Mouse (Mus musculus) heart, embryonic 15.5 days (tissue): Measurements from ENCODE around the gene Plekhm3. TPM values are rescaled to one million over a fixed set of nuclear protein-coding genes. Genes with fewer than 3 reads are reported as not detected.

Experiments
- ATAC-seq: fragments of 200-750 bp; cut with Nextera tagmentation; replicated peaks from 2 replicates; pipeline ENCODE4 v1.8.0; 2017; ENCODE audit warnings: low read depth, moderate TSS enrichment; ENCODE audit not compliant: insufficient number of reproducible peaks, insufficient read depth, low FRiP score
- H3K27ac ChIP-seq: fragments of 300-500 bp; sonication (generic); 2 replicates; pipeline ENCODE4 v1.5.1; 2015; ENCODE audit warnings: mild to moderate bottlenecking, inconsistent platforms
- H3K27me3 ChIP-seq: fragments of 300-500 bp; sonication (generic); 2 replicates; pipeline ENCODE4 v1.6.1; 2015; ENCODE audit warnings: inconsistent platforms
- H3K36me3 ChIP-seq: fragments of 300-500 bp; sonication (generic); 2 replicates; pipeline ENCODE4 v1.6.1; 2015; ENCODE audit warnings: mild to moderate bottlenecking, inconsistent platforms
- H3K4me1 ChIP-seq: fragments of 300-500 bp; sonication (generic); replicated peaks from 2 replicates; pipeline ENCODE4 v1.6.1; 2015; ENCODE audit warnings: inconsistent platforms
- H3K4me2 ChIP-seq: fragments of 300-500 bp; sonication (generic); 2 replicates; pipeline ENCODE4 v1.6.1; 2015; ENCODE audit warnings: inconsistent platforms, mild to moderate bottlenecking, moderate library complexity
- H3K4me3 ChIP-seq: fragments of 300-500 bp; sonication (generic); 2 replicates; pipeline ENCODE4 v1.5.1; 2015; ENCODE audit warnings: mild to moderate bottlenecking, inconsistent platforms
- H3K9ac ChIP-seq: fragments of 300-500 bp; sonication (generic); 2 replicates; pipeline ENCODE4 v1.6.1; 2015; ENCODE audit warnings: mild to moderate bottlenecking, inconsistent platforms
- H3K9me3 ChIP-seq: fragments of 300-500 bp; sonication (generic); replicated peaks from 2 replicates; pipeline ENCODE4 v1.6.1; 2016; ENCODE audit warnings: inconsistent platforms
- WGBS: fragments of 180-500 bp; shearing (Covaris S2); methylation state at CpG from one replicate; pipeline ENCODE4 v1.1.7; 2015; ENCODE audit warnings: mixed read lengths; 5-methylcytosine and 5-hydroxymethylcytosine counted together
- polyA plus RNA-seq: library from polyadenylated mRNA; unstranded; fragments of >200 nt; fragmentation: Nextera tagmentation; extraction: Ambion mirVana; gene quantifications from 2 replicates; pipeline ENCODE4 v1.2.1, GENCODE M21; 2015

Plekhm3 gene
- polyA plus RNA-seq, 1 experiment from 2014 or later, result 5.8 TPM

- no peak overlapping the region for H3K4me2 ChIP-seq
- ATAC-seq, result no peak
- H3K4me1 ChIP-seq, result no peaks in the 10 kb centered on the region
- no peak overlapping the region for H3K9ac ChIP-seq
- no peak overlapping the region for H3K4me3 ChIP-seq
- H3K27me3 ChIP-seq, result no peaks in the 10 kb centered on the region
- H3K27ac ChIP-seq, result no peak overlapping the region
- 83% methylated on average over 3 of the region's 3 CpGs for WGBS
- no peaks in the 10 kb centered on the region for H3K9me3 ChIP-seq
- no peaks in the 10 kb centered on the region for H3K36me3 ChIP-seq
Measured at GRCm38 (mm10) chr1:64899763-64900162, 56.9 kb downstream of the Plekhm3 start.

GRCm38 (mm10) chr1:64897485-64897884 lies 59.1 kb downstream of the Plekhm3 start:
- Histone ChIP-seq H3K4me2 (no peak overlapping the region), H3K9ac (no peak overlapping the region), H3K4me3 (no peak overlapping the region), H3K4me1 (no peaks in the 10 kb centered on the region), H3K27me3 (no peaks in the 10 kb centered on the region), H3K36me3 (no peaks in the 10 kb centered on the region), H3K9me3 (no peaks in the 10 kb centered on the region), H3K27ac (no peak overlapping the region)
- no peak for ATAC-seq
- WGBS, result 95% methylated on average over 2 of the region's 2 CpGs

- ATAC-seq, result no peak
- H3K27ac ChIP-seq, result no peak overlapping the region
- H3K4me1 ChIP-seq, result no peaks in the 10 kb centered on the region
- no peaks in the 10 kb centered on the region for H3K27me3 ChIP-seq
- no peak overlapping the region for H3K4me2 ChIP-seq
- H3K36me3 ChIP-seq, result no peaks in the 10 kb centered on the region
- 80% methylated on average over 7 of the region's 7 CpGs for WGBS
- H3K4me3 ChIP-seq, result no peak overlapping the region
- H3K9me3 ChIP-seq, result no peaks in the 10 kb centered on the region
- H3K9ac ChIP-seq, result no peak overlapping the region
Measured at GRCm38 (mm10) chr1:64893806-64894205, 62.8 kb downstream of the Plekhm3 start.

- Histone ChIP-seq H3K9me3 (no peaks in the 10 kb centered on the region), H3K4me1 (no peaks in the 10 kb centered on the region), H3K36me3 (no peaks in the 10 kb centered on the region), H3K4me3 (no peak overlapping the region), H3K27me3 (no peaks in the 10 kb centered on the region), H3K4me2 (no peak overlapping the region), H3K27ac (no peak overlapping the region), H3K9ac (no peak overlapping the region)
- no peak for ATAC-seq
- WGBS, result 78% methylated on average over 4 of the region's 4 CpGs
Measured at GRCm38 (mm10) chr1:64891332-64891731, 65.3 kb downstream of the Plekhm3 start.

GRCm38 (mm10) chr1:64887502-64888203 lies 69.0 kb downstream of the Plekhm3 start:
- peaks cover 8% of the 10 kb centered on the region for H3K4me1 ChIP-seq
- H3K4me3 ChIP-seq, result no peak overlapping the region
- 0 out of 2 replicates have a peak, but pooled peaks cover 3% of the 10 kb centered on the region for H3K36me3 ChIP-seq
- no peaks in the 10 kb centered on the region for H3K27me3 ChIP-seq
- H3K27ac ChIP-seq, result no peak overlapping the region
- 87% methylated on average over 2 of the region's 2 CpGs for WGBS
- ATAC-seq, result no peak
- no peak overlapping the region for H3K4me2 ChIP-seq
- H3K9ac ChIP-seq, result no peak overlapping the region
- no peaks in the 10 kb centered on the region for H3K9me3 ChIP-seq

GRCm38 (mm10) chr1:64886718-64887117 lies 69.9 kb downstream of the Plekhm3 start:
- Histone ChIP-seq H3K36me3 (0 out of 2 replicates have a peak, but pooled peaks cover 5% of the 10 kb centered on the region), H3K27me3 (no peaks in the 10 kb centered on the region), H3K9me3 (no peaks in the 10 kb centered on the region), H3K9ac (no peak overlapping the region), H3K4me2 (no peak overlapping the region), H3K4me1 (peaks cover 8% of the 10 kb centered on the region), H3K27ac (no peak overlapping the region), H3K4me3 (no peak overlapping the region)
- WGBS, result 88% methylated on average over 6 of the region's 6 CpGs
- no peak for ATAC-seq

GRCm38 (mm10) chr1:64885328-64885727 lies 71.3 kb downstream of the Plekhm3 start:
- H3K9ac ChIP-seq, result no peak overlapping the region
- H3K36me3 ChIP-seq, result 0 out of 2 replicates have a peak, but pooled peaks cover 5% of the 10 kb centered on the region
- no peak overlapping the region for H3K4me3 ChIP-seq
- no peak for ATAC-seq
- no peaks in the 10 kb centered on the region for H3K9me3 ChIP-seq
- H3K27me3 ChIP-seq, result no peaks in the 10 kb centered on the region
- H3K4me1 ChIP-seq, result peaks cover 8% of the 10 kb centered on the region
- no peak overlapping the region for H3K4me2 ChIP-seq
- no peak overlapping the region for H3K27ac ChIP-seq
- 69% methylated on average over 3 of the region's 3 CpGs for WGBS

- Histone ChIP-seq H3K4me2 (no peak overlapping the region), H3K4me3 (no peak overlapping the region), H3K27me3 (no peaks in the 10 kb centered on the region), H3K36me3 (0 out of 2 replicates have a peak, but pooled peaks cover 5% of the 10 kb centered on the region), H3K9ac (no peak overlapping the region), H3K9me3 (no peaks in the 10 kb centered on the region), H3K27ac (no peak overlapping the region), H3K4me1 (peaks cover 8% of the 10 kb centered on the region)
- ATAC-seq, result no peak
- 25% methylated on average over 6 of the region's 6 CpGs for WGBS
Measured at GRCm38 (mm10) chr1:64884007-64884406, 72.6 kb downstream of the Plekhm3 start.

- Histone ChIP-seq H3K9ac (no peak overlapping the region), H3K4me1 (peaks cover 15% of the 10 kb centered on the region), H3K27me3 (no peaks in the 10 kb centered on the region), H3K27ac (no peak overlapping the region), H3K9me3 (no peaks in the 10 kb centered on the region), H3K36me3 (0 out of 2 replicates have a peak, but pooled peaks cover 5% of the 10 kb centered on the region), H3K4me2 (no peak overlapping the region), H3K4me3 (no peak overlapping the region)
- no peak for ATAC-seq
- 79% methylated on average over 3 of the region's 3 CpGs for WGBS
Measured at GRCm38 (mm10) chr1:64880613-64881012, 76.0 kb downstream of the Plekhm3 start.

- Histone ChIP-seq H3K4me2 (no peak overlapping the region), H3K4me1 (peaks cover 7% of the 10 kb centered on the region), H3K27ac (no peak overlapping the region), H3K36me3 (0 out of 2 replicates have a peak, but pooled peaks cover 5% of the 10 kb centered on the region), H3K27me3 (no peaks in the 10 kb centered on the region), H3K4me3 (no peak overlapping the region), H3K9me3 (no peaks in the 10 kb centered on the region), H3K9ac (no peak overlapping the region)
- WGBS, result 45% methylated on average over 12 of the region's 12 CpGs
- ATAC-seq, result no peak
Measured at GRCm38 (mm10) chr1:64878795-64879240, 77.8 kb downstream of the Plekhm3 start.

- peak overlapping the region; percentile 52 for H3K27ac ChIP-seq
- 54% methylated on average over 3 of the region's 3 CpGs for WGBS
- peak; percentile 58; the same call in 1 of the 2 replicates for ATAC-seq
Measured at GRCm38 (mm10) chr1:64876276-64876675, 80.3 kb downstream of the Plekhm3 start.

GRCm38 (mm10) chr1:64875712-64876111 lies 80.9 kb downstream of the Plekhm3 start:
- Histone ChIP-seq H3K36me3 (no peaks in the 10 kb centered on the region), H3K9ac (no peak overlapping the region), H3K9me3 (no peaks in the 10 kb centered on the region), H3K4me1 (peaks cover 7% of the 10 kb centered on the region), H3K4me3 (no peak overlapping the region), H3K27me3 (no peaks in the 10 kb centered on the region), H3K4me2 (no peak overlapping the region), H3K27ac (peak overlapping the region; percentile 52)
- no peak for ATAC-seq
- 60% methylated on average over 5 of the region's 5 CpGs for WGBS

More at GRCm38 (mm10) chr1:64876276-64876675, 80.3 kb downstream of the Plekhm3 start:
- Histone ChIP-seq H3K4me1 (peaks cover 7% of the 10 kb centered on the region), H3K4me2 (no peak overlapping the region), H3K36me3 (no peaks in the 10 kb centered on the region), H3K9me3 (no peaks in the 10 kb centered on the region), H3K4me3 (no peak overlapping the region), H3K9ac (no peak overlapping the region), H3K27me3 (no peaks in the 10 kb centered on the region)
